33 mouse cellular contexts compared by ENCODE assay signal in genomic region chr15:10347044-10347443, GRCm38 (mm10). TPM values are rescaled to one million over a fixed set of nuclear protein-coding genes. Genes with fewer than 3 reads are reported as not detected.
DNase-seq lines count a peak whose midpoint lies in the region; ATAC-seq and TF ChIP-seq lines count a peak whose summit lies in the region.
"Had no signal": no experiment of that assay in that cellular context is flagged by ENCODE, and none has a peak within 500 bp of the region (broad histone marks: within the 10 kb centered on the region; RNA-seq: fewer than 3 reads in every experiment).

No protein-coding gene starts in this region.

- H3K4me2 ChIP-seq in liver, postnatal 0 days (ENCODE audit: low read depth, low read length): no peak overlapping the region
- no peak overlapping the region for H3K4me2 ChIP-seq in liver, embryonic 12.5 days
- H3K4me2 ChIP-seq: forebrain, embryonic 13.5 days; heart, embryonic 15.5 days; hindbrain, embryonic 14.5 days; intestine, embryonic 15.5 days; limb, embryonic 12.5 days; liver, embryonic 11.5 days; lung, embryonic 14.5 days; midbrain, embryonic 13.5 days had no signal

- WGBS in liver, postnatal 0 days (ENCODE audit: insufficient replicate concordance): 62% methylated on average over 6 of the region's 6 CpGs
- WGBS in liver, embryonic 12.5 days (ENCODE audit: insufficient replicate concordance): 69% methylated on average over 6 of the region's 6 CpGs

- H3K27me3 ChIP-seq in liver, postnatal 0 days (ENCODE audit: insufficient read depth, low read length): no peaks in the 10 kb centered on the region
- H3K27me3 ChIP-seq in liver, embryonic 12.5 days (replicated peaks): no peaks in the 10 kb centered on the region
- H3K27me3 ChIP-seq: forebrain, embryonic 13.5 days; heart, embryonic 15.5 days; intestine, embryonic 15.5 days; limb, embryonic 12.5 days; megakaryocyte, embryonic 14.5 days; midbrain, embryonic 13.5 days had no signal

- H3K4me1 ChIP-seq in liver, postnatal 0 days (ENCODE audit: insufficient read depth): no peaks in the 10 kb centered on the region
- no peaks in the 10 kb centered on the region for H3K4me1 ChIP-seq in liver, embryonic 12.5 days
- H3K4me1 ChIP-seq: forebrain, embryonic 13.5 days; heart, embryonic 15.5 days; intestine, embryonic 15.5 days; limb, embryonic 12.5 days; megakaryocyte, embryonic 14.5 days; midbrain, embryonic 13.5 days had no signal

- no peak for ATAC-seq in liver, postnatal 0 days
- no peak for ATAC-seq in liver, embryonic 12.5 days
- ATAC-seq in common myeloid progenitor, adult 5-6 weeks (replicated peaks; ENCODE audit: low read depth, poor library complexity, severe bottlenecking): 0 out of 2 replicates have a peak, but pooled peaks have one; percentile 25
- ATAC-seq: activated CD4-positive, CD25-positive, alpha-beta regulatory T cell, adult 4 months; forebrain, embryonic 13.5 days; intestine, embryonic 15.5 days; midbrain, embryonic 13.5 days had no signal

- H3K36me3 ChIP-seq in liver, postnatal 0 days (replicated peaks; ENCODE audit: insufficient read depth, low read length): no peaks in the 10 kb centered on the region
- no peaks in the 10 kb centered on the region for H3K36me3 ChIP-seq in liver, embryonic 12.5 days
- H3K36me3 ChIP-seq: heart, embryonic 15.5 days; intestine, embryonic 15.5 days; limb, embryonic 12.5 days; midbrain, embryonic 13.5 days had no signal

- no peaks in the 10 kb centered on the region for H3K9me3 ChIP-seq in liver, postnatal 0 days (ENCODE audit: low read length)
- no peaks in the 10 kb centered on the region for H3K9me3 ChIP-seq in liver, embryonic 12.5 days (replicated peaks)
- H3K9me3 ChIP-seq: forebrain, embryonic 13.5 days; heart, embryonic 15.5 days; intestine, embryonic 15.5 days; limb, embryonic 12.5 days; midbrain, embryonic 13.5 days had no signal

- no peak overlapping the region for H3K4me3 ChIP-seq in liver, postnatal 0 days (ENCODE audit: low read depth, low read length)
- no peak overlapping the region for H3K4me3 ChIP-seq in liver, embryonic 12.5 days
- H3K4me3 ChIP-seq: forebrain, embryonic 13.5 days; heart, embryonic 15.5 days; intestine, embryonic 15.5 days; limb, embryonic 12.5 days; megakaryocyte, embryonic 14.5 days; midbrain, embryonic 13.5 days had no signal

- no peak for DNase-seq in liver, postnatal 0 days
- DNase-seq in kidney, postnatal 10 days: peak; percentile 17
- DNase-seq in retina, postnatal 1 day: peak; percentile 29
- DNase-seq in left cerebral cortex, adult 18-20 months (ENCODE audit: low spot score in 2 of 2): no peak
- no peak for DNase-seq in layer of hippocampus, adult 9-11 months
- DNase-seq: adrenal gland, adult 8-10 months; cerebellum, adult 2 months; cerebellum, postnatal 36 days; heart, postnatal 4 days; layer of hippocampus, postnatal 36 days; lung, embryonic 14.5 days; lung, postnatal 36 days; thymus, postnatal 14 days had no signal

- TF ChIP-seq EP300 in liver, postnatal 0 days (IDR thresholded peaks at IDR 0.05; ENCODE audit: low read depth): no peak

- peak overlapping the region; percentile 57; the same call in 1 of the 2 replicates for H3K27ac ChIP-seq in liver, postnatal 0 days (ENCODE audit: low read depth)
- H3K27ac ChIP-seq in liver, embryonic 12.5 days: no peak overlapping the region
- H3K27ac ChIP-seq: forebrain, embryonic 13.5 days; heart, embryonic 15.5 days; hindbrain, embryonic 14.5 days; intestine, embryonic 15.5 days; limb, embryonic 12.5 days; midbrain, embryonic 13.5 days had no signal

- TF ChIP-seq CTCF in liver, postnatal 0 days (IDR thresholded peaks at IDR 0.05; ENCODE audit: low read depth): no peak

- H3K9ac ChIP-seq in liver, postnatal 0 days (replicated peaks): no peak overlapping the region
- no peak overlapping the region for H3K9ac ChIP-seq in liver, embryonic 12.5 days
- H3K9ac ChIP-seq: forebrain, embryonic 13.5 days; heart, embryonic 15.5 days; hindbrain, embryonic 14.5 days; intestine, embryonic 15.5 days; limb, embryonic 12.5 days; lung, embryonic 14.5 days; midbrain, embryonic 13.5 days had no signal

RNA-seq across cellular contexts. Expression of gene Agxt2, which starts 11.3 kb away (rescaled TPM):
- polyA plus RNA-seq in liver, postnatal 0 days (2015; fragmentation: Nextera tagmentation; extraction: Ambion mirVana): 22.9 and 23.6 TPM in 2 replicates
- polyA plus RNA-seq in liver, embryonic 12.5 days (2016; fragmentation: Nextera tagmentation; extraction: Ambion mirVana): 3.7 and 4.9 TPM in 2 replicates
- total RNA-seq in common myeloid progenitor, adult 5-6 weeks (2017): not detected in 2 replicates
- total RNA-seq in left cerebral cortex, adult 18-20 months (2021): not detected
- total RNA-seq: gastrocnemius, adult 8-10 months; heart, postnatal 4 days; layer of hippocampus, adult 18-20 months; layer of hippocampus, postnatal 36 days; left cerebral cortex, postnatal 14 days; monocyte, adult 5-6 weeks had no signal
- polyA plus RNA-seq: activated CD4-positive, CD25-positive, alpha-beta regulatory T cell, adult 4 months; C2C12; cerebellum, adult 2 months; embryonic facial prominence, embryonic 14.5 days; forebrain, embryonic 13.5 days; heart, embryonic 15.5 days; hindbrain, embryonic 14.5 days; limb, embryonic 12.5 days; lung, embryonic 14.5 days; midbrain, embryonic 13.5 days; neural tube, embryonic 11.5 days; stomach, embryonic 14.5 days had no signal

RNA-seq across cellular contexts. Expression of gene Gm21973, which starts 21.9 kb away (rescaled TPM):
- not detected in 2 replicates for polyA plus RNA-seq in liver, postnatal 0 days (2015; fragmentation: Nextera tagmentation; extraction: Ambion mirVana)
- not detected in 2 replicates for polyA plus RNA-seq in liver, embryonic 12.5 days (2016; fragmentation: Nextera tagmentation; extraction: Ambion mirVana)
- not detected in 2 replicates for total RNA-seq in common myeloid progenitor, adult 5-6 weeks (2017)
- total RNA-seq in left cerebral cortex, adult 18-20 months (2021): not detected
- total RNA-seq: gastrocnemius, adult 8-10 months; heart, postnatal 4 days; layer of hippocampus, adult 18-20 months; layer of hippocampus, postnatal 36 days; left cerebral cortex, postnatal 14 days; monocyte, adult 5-6 weeks had no signal
- polyA plus RNA-seq: activated CD4-positive, CD25-positive, alpha-beta regulatory T cell, adult 4 months; C2C12; cerebellum, adult 2 months; embryonic facial prominence, embryonic 14.5 days; forebrain, embryonic 13.5 days; gonadal fat pad, adult 2 months; heart, embryonic 15.5 days; hindbrain, embryonic 14.5 days; intestine, embryonic 15.5 days; limb, embryonic 12.5 days; liver, embryonic 11.5 days; lung, embryonic 14.5 days; midbrain, embryonic 13.5 days; neural tube, embryonic 11.5 days; stomach, embryonic 14.5 days had no signal

Comparison
In these comparisons a context has a peak if more than half of its experiments do, and no peak if none do; other contexts are left out.
1. DNase-seq: peak in kidney, postnatal 10 days (single experiment) and retina, postnatal 1 day (single experiment); none in liver, postnatal 0 days (single experiment), left cerebral cortex, adult 18-20 months (0 of 2) and layer of hippocampus, adult 9-11 months (single experiment).